Mouse (Mus musculus): ENCODE measurements around the gene Rab10. TPM values are rescaled to one million over a fixed set of nuclear protein-coding genes. Genes with fewer than 3 reads are reported as not detected.
A peak's percentile ranks its signal among the peaks of the same experiment; 100 is the strongest.

Gene Rab10
- polyA plus RNA-seq, 1 experiment from 2014 or later: 65.1 TPM

GRCm38 (mm10) chr12:3255435-3255834 lies 54.3 kb downstream of the Rab10 start:
- ATAC-seq (ENCODE audit: low FRiP score, low TSS enrichment): no peak
- peaks cover 16% of the 10 kb centered on the region for H3K36me3 ChIP-seq (ENCODE audit: insufficient read depth, low read length)
- H3K4me2 ChIP-seq (replicated peaks; ENCODE audit: low read depth, low read length): no peak overlapping the region
- H3K4me3 ChIP-seq (ENCODE audit: low read length): no peak overlapping the region
- no peak overlapping the region for H3K27ac ChIP-seq (ENCODE audit: low read length)
- H3K4me1 ChIP-seq (ENCODE audit: insufficient read depth, low read length): no peaks in the 10 kb centered on the region
- no peak overlapping the region for H3K9ac ChIP-seq (replicated peaks; ENCODE audit: low read length)
- H3K9me3 ChIP-seq (ENCODE audit: low read length): no peaks in the 10 kb centered on the region
- no peaks in the 10 kb centered on the region for H3K27me3 ChIP-seq (ENCODE audit: insufficient read depth, low read length)
- 94% methylated on average over 2 of the region's 2 CpGs for WGBS

- no peak overlapping the region for H3K27ac ChIP-seq (ENCODE audit: low read length)
- no peak overlapping the region for H3K4me3 ChIP-seq (ENCODE audit: low read length)
- no peaks in the 10 kb centered on the region for H3K27me3 ChIP-seq (ENCODE audit: insufficient read depth, low read length)
- no peak overlapping the region for H3K9ac ChIP-seq (replicated peaks; ENCODE audit: low read length)
- no peaks in the 10 kb centered on the region for H3K9me3 ChIP-seq (ENCODE audit: low read length)
- ATAC-seq (ENCODE audit: low FRiP score, low TSS enrichment): no peak
- no peaks in the 10 kb centered on the region for H3K4me1 ChIP-seq (ENCODE audit: insufficient read depth, low read length)
- H3K36me3 ChIP-seq (ENCODE audit: insufficient read depth, low read length): peaks cover 31% of the 10 kb centered on the region
- H3K4me2 ChIP-seq (replicated peaks; ENCODE audit: low read depth, low read length): no peak overlapping the region
Observed at GRCm38 (mm10) chr12:3253591-3253990, 56.2 kb downstream of the Rab10 start.

GRCm38 (mm10) chr12:3246091-3246490 lies 63.7 kb downstream of the Rab10 start:
- no peaks in the 10 kb centered on the region for H3K27me3 ChIP-seq (ENCODE audit: insufficient read depth, low read length)
- no peaks in the 10 kb centered on the region for H3K4me1 ChIP-seq (ENCODE audit: insufficient read depth, low read length)
- no peak for ATAC-seq (ENCODE audit: low FRiP score, low TSS enrichment)
- H3K27ac ChIP-seq (ENCODE audit: low read length): no peak overlapping the region
- no peaks in the 10 kb centered on the region for H3K9me3 ChIP-seq (ENCODE audit: low read length)
- peaks cover 21% of the 10 kb centered on the region for H3K36me3 ChIP-seq (ENCODE audit: insufficient read depth, low read length)
- H3K4me2 ChIP-seq (replicated peaks; ENCODE audit: low read depth, low read length): no peak overlapping the region
- 93% methylated on average over 6 of the region's 6 CpGs for WGBS
- H3K4me3 ChIP-seq (ENCODE audit: low read length): no peak overlapping the region
- H3K9ac ChIP-seq (replicated peaks; ENCODE audit: low read length): no peak overlapping the region

- Histone ChIP-seq H3K4me1 (ENCODE audit: insufficient read depth, low read length) (no peaks in the 10 kb centered on the region), H3K36me3 (ENCODE audit: insufficient read depth, low read length) (peaks cover 36% of the 10 kb centered on the region), H3K27ac (ENCODE audit: low read length) (no peak overlapping the region), H3K9me3 (ENCODE audit: low read length) (peaks cover 16% of the 10 kb centered on the region), H3K4me2 (replicated peaks; ENCODE audit: low read depth, low read length) (no peak overlapping the region), H3K27me3 (ENCODE audit: insufficient read depth, low read length) (no peaks in the 10 kb centered on the region), H3K4me3 (ENCODE audit: low read length) (no peak overlapping the region), H3K9ac (replicated peaks; ENCODE audit: low read length) (no peak overlapping the region)
- no peak for ATAC-seq (ENCODE audit: low FRiP score, low TSS enrichment)
- 90% methylated on average over 1 of the region's 1 CpGs for WGBS
Observed at GRCm38 (mm10) chr12:3239544-3239943, 70.2 kb downstream of the Rab10 start.

GRCm38 (mm10) chr12:3238361-3239051 lies 71.3 kb downstream of the Rab10 start:
- no peak for ATAC-seq (ENCODE audit: low FRiP score, low TSS enrichment)
- WGBS: 95% methylated on average over 16 of the region's 16 CpGs
- Histone ChIP-seq H3K36me3 (ENCODE audit: insufficient read depth, low read length) (peaks cover 36% of the 10 kb centered on the region), H3K27ac (ENCODE audit: low read length) (no peak overlapping the region), H3K9me3 (ENCODE audit: low read length) (peaks cover 16% of the 10 kb centered on the region), H3K4me1 (ENCODE audit: insufficient read depth, low read length) (no peaks in the 10 kb centered on the region), H3K27me3 (ENCODE audit: insufficient read depth, low read length) (no peaks in the 10 kb centered on the region), H3K4me2 (replicated peaks; ENCODE audit: low read depth, low read length) (no peak overlapping the region), H3K9ac (replicated peaks; ENCODE audit: low read length) (no peak overlapping the region), H3K4me3 (ENCODE audit: low read length) (no peak overlapping the region)

GRCm38 (mm10) chr12:3237799-3238198 lies 72.0 kb downstream of the Rab10 start:
- H3K9me3 ChIP-seq (ENCODE audit: low read length): peaks cover 16% of the 10 kb centered on the region
- H3K9ac ChIP-seq (replicated peaks; ENCODE audit: low read length): no peak overlapping the region
- no peak overlapping the region for H3K4me2 ChIP-seq (replicated peaks; ENCODE audit: low read depth, low read length)
- no peaks in the 10 kb centered on the region for H3K27me3 ChIP-seq (ENCODE audit: insufficient read depth, low read length)
- H3K4me3 ChIP-seq (ENCODE audit: low read length): no peak overlapping the region
- WGBS: 95% methylated on average over 5 of the region's 5 CpGs
- no peak for ATAC-seq (ENCODE audit: low FRiP score, low TSS enrichment)
- H3K27ac ChIP-seq (ENCODE audit: low read length): no peak overlapping the region
- no peaks in the 10 kb centered on the region for H3K4me1 ChIP-seq (ENCODE audit: insufficient read depth, low read length)
- H3K36me3 ChIP-seq (ENCODE audit: insufficient read depth, low read length): peaks cover 36% of the 10 kb centered on the region

DNA sequence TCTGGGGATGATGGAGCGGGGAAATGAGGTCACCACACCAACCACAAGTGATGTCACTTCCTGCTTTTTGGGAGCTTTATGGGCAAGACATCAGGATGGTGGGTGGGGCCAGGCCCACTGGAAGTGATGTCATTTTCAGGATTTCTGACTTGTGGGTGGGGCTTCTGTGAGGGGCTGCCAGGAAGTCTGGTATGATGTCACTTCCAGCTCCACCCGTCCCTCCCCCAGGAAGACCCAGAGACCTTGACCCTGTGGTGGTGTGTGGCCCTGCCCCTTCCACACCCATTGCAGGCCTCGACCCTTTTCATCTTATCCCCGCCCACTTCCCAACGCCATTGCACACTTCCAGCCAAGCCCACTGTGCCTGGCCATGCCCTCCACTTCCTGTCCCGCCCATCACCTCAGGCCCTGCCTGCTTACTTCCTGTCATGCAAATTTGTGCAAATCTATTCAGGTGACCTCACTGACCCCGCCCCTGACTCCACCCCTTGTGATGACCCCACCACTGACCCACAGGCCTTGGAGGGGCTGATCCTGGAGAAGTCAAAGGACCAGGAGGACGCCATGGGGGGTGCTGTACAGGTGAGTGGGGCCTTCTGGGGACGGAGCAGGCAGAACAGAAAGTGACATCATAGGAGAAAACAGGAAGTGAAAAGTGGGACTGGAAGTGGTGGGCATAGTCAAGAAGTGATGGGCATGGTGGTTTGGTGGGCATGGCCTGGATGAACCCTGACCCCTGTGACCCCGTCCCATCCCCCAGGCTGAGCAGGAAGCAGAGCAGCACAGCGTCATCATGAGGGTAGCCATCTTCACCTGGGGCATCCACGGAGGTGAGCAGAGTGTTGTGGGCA lies 72.7 kb downstream of the Rab10 start:
- no peak overlapping the region for H3K4me3 ChIP-seq (ENCODE audit: low read length)
- ATAC-seq (ENCODE audit: low FRiP score, low TSS enrichment): no peak
- no peak overlapping the region for H3K9ac ChIP-seq (replicated peaks; ENCODE audit: low read length)
- no peak overlapping the region for H3K27ac ChIP-seq (ENCODE audit: low read length)
- peaks cover 36% of the 10 kb centered on the region for H3K36me3 ChIP-seq (ENCODE audit: insufficient read depth, low read length)
- no peak overlapping the region for H3K4me2 ChIP-seq (replicated peaks; ENCODE audit: low read depth, low read length)
- no peaks in the 10 kb centered on the region for H3K27me3 ChIP-seq (ENCODE audit: insufficient read depth, low read length)
- WGBS: 96% methylated on average over 12 of the region's 12 CpGs
- peaks cover 16% of the 10 kb centered on the region for H3K9me3 ChIP-seq (ENCODE audit: low read length)
- H3K4me1 ChIP-seq (ENCODE audit: insufficient read depth, low read length): no peaks in the 10 kb centered on the region

- Histone ChIP-seq H3K4me2 (replicated peaks; ENCODE audit: low read depth, low read length) (peak overlapping the region; percentile 58), H3K9me3 (ENCODE audit: low read length) (peaks cover 16% of the 10 kb centered on the region), H3K27ac (ENCODE audit: low read length) (peak overlapping the region; percentile 88), H3K36me3 (ENCODE audit: insufficient read depth, low read length) (peaks cover 36% of the 10 kb centered on the region), H3K4me1 (ENCODE audit: insufficient read depth, low read length) (no peaks in the 10 kb centered on the region), H3K4me3 (ENCODE audit: low read length) (peak overlapping the region; percentile 63), H3K9ac (replicated peaks; ENCODE audit: low read length) (peak overlapping the region; percentile 63; the same call in 1 of the 2 replicates), H3K27me3 (ENCODE audit: insufficient read depth, low read length) (no peaks in the 10 kb centered on the region)
- WGBS: 68% methylated on average over 14 of the region's 14 CpGs
- ATAC-seq (ENCODE audit: low FRiP score, low TSS enrichment): no peak
Observed at GRCm38 (mm10) chr12:3236163-3236641, 73.6 kb downstream of the Rab10 start.

- peaks cover 16% of the 10 kb centered on the region for H3K9me3 ChIP-seq (ENCODE audit: low read length)
- H3K9ac ChIP-seq (replicated peaks; ENCODE audit: low read length): peak overlapping the region; percentile 63
- H3K36me3 ChIP-seq (ENCODE audit: insufficient read depth, low read length): peaks cover 36% of the 10 kb centered on the region
- WGBS: 7% methylated on average over 35 of the region's 39 CpGs
- peak; percentile 82 for ATAC-seq (ENCODE audit: low FRiP score, low TSS enrichment)
- no peaks in the 10 kb centered on the region for H3K4me1 ChIP-seq (ENCODE audit: insufficient read depth, low read length)
- H3K27ac ChIP-seq (ENCODE audit: low read length): peak overlapping the region; percentile 88
- peak overlapping the region; percentile 58 for H3K4me2 ChIP-seq (replicated peaks; ENCODE audit: low read depth, low read length)
- no peaks in the 10 kb centered on the region for H3K27me3 ChIP-seq (ENCODE audit: insufficient read depth, low read length)
- peak overlapping the region; percentile 63 for H3K4me3 ChIP-seq (ENCODE audit: low read length)
Observed at GRCm38 (mm10) chr12:3235646-3236161, 74.1 kb downstream of the Rab10 start.
